Mouse (Mus musculus): ENCODE measurements at regions not wholly inside any gene's neighbourhood (a gene's known extent, or its start where the extent isn't known, plus 50 kb on each side); places are given as distances from the start of the nearest gene placed in this dataset.

GRCm38 (mm10) chr2:161416218-161416927 lies 307.5 kb upstream of the Chd6 start:
- WGBS = 80% methylated on average over 13 of the region's 13 CpGs
- no peaks in the 10 kb centered on the region for H3K9me3 ChIP-seq (replicated peaks; ENCODE audit: control insufficient read depth, low read length)
- no peaks in the 10 kb centered on the region for H3K4me1 ChIP-seq (ENCODE audit: control insufficient read depth, insufficient read depth, low read length)
- no peak overlapping the region for H3K9ac ChIP-seq (ENCODE audit: low read length)
- no peak overlapping the region for H3K4me3 ChIP-seq (replicated peaks; ENCODE audit: low read length)
- H3K4me2 ChIP-seq (ENCODE audit: low read depth, low read length) = no peak overlapping the region
- H3K27ac ChIP-seq (ENCODE audit: low read length) = no peak overlapping the region
- ATAC-seq (ENCODE audit: insufficient read depth, low FRiP score) = no peak
- no peaks in the 10 kb centered on the region for H3K36me3 ChIP-seq (ENCODE audit: control insufficient read depth, insufficient read depth, low read length)
- H3K27me3 ChIP-seq (ENCODE audit: control insufficient read depth, insufficient read depth, low read length) = no peaks in the 10 kb centered on the region

DNA sequence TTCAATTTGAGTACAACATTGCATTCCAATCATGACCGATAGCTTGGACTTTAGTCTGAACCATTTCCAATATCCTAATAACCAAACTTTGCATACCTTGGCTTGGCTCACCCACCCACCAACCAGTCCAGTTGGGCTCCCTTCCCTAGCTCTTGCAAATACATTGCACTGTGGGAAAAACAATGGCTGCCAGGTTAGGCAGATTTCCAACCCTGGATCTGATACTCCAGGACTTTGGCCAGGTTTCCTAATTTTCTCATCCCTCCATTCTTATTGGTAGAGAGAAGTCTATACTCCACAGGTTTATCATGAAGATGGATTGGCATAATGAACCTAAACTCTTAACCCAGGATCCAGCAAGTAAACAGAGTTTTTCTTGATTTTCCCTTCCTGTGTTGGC lies 299.4 kb upstream of the Chd6 start:
- 95% methylated on average over 1 of the region's 1 CpGs for WGBS
- ATAC-seq (ENCODE audit: insufficient read depth, low FRiP score) = no peak
- no peak overlapping the region for H3K4me2 ChIP-seq (ENCODE audit: low read depth, low read length)

GRCm38 (mm10) chr2:161405847-161406384 lies 297.0 kb upstream of the Chd6 start:
- no peak overlapping the region for H3K4me3 ChIP-seq (replicated peaks; ENCODE audit: low read length)
- no peak overlapping the region for H3K9ac ChIP-seq (ENCODE audit: low read length)
- H3K27ac ChIP-seq (ENCODE audit: low read length) = no peak overlapping the region
- ATAC-seq (ENCODE audit: insufficient read depth, low FRiP score) = no peak
- no peaks in the 10 kb centered on the region for H3K4me1 ChIP-seq (ENCODE audit: control insufficient read depth, insufficient read depth, low read length)
- H3K27me3 ChIP-seq (ENCODE audit: control insufficient read depth, insufficient read depth, low read length) = no peaks in the 10 kb centered on the region
- no peaks in the 10 kb centered on the region for H3K36me3 ChIP-seq (ENCODE audit: control insufficient read depth, insufficient read depth, low read length)
- 47% methylated on average over 1 of the region's 1 CpGs for WGBS
- H3K9me3 ChIP-seq (replicated peaks; ENCODE audit: control insufficient read depth, low read length) = no peaks in the 10 kb centered on the region
- H3K4me2 ChIP-seq (ENCODE audit: low read depth, low read length) = no peak overlapping the region

More for the DNA sequence above, 299.4 kb upstream of the Chd6 start:
- no peaks in the 10 kb centered on the region for H3K4me1 ChIP-seq (ENCODE audit: control insufficient read depth, insufficient read depth, low read length)
- H3K9me3 ChIP-seq (replicated peaks; ENCODE audit: control insufficient read depth, low read length) = no peaks in the 10 kb centered on the region
- no peak overlapping the region for H3K9ac ChIP-seq (ENCODE audit: low read length)
- no peaks in the 10 kb centered on the region for H3K27me3 ChIP-seq (ENCODE audit: control insufficient read depth, insufficient read depth, low read length)
- H3K4me3 ChIP-seq (replicated peaks; ENCODE audit: low read length) = no peak overlapping the region
- H3K27ac ChIP-seq (ENCODE audit: low read length) = no peak overlapping the region
- no peaks in the 10 kb centered on the region for H3K36me3 ChIP-seq (ENCODE audit: control insufficient read depth, insufficient read depth, low read length)

DNA sequence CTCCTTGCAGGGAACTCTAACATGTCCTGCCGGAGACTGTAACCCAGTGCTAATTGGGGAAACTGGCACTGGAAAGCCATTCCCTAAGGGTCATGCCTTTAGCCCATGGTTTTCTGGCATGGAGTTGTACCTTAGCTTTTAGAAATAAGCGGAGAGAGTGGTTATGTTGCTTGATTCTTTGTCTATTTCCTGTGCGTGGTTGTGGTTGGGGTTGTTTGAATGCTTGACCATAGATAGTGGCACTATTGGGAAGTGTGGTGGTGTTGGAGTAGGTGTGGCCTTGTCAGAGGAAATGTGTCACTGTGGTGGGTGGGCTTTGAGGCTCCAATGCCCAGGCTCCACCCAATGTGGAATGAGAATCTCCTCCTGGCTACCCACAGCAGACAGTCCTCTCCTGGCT lies 289.2 kb upstream of the Chd6 start:
- Histone ChIP-seq H3K9me3 (replicated peaks; ENCODE audit: control insufficient read depth, low read length) (no peaks in the 10 kb centered on the region), H3K36me3 (ENCODE audit: control insufficient read depth, insufficient read depth, low read length) (no peaks in the 10 kb centered on the region), H3K27me3 (ENCODE audit: control insufficient read depth, insufficient read depth, low read length) (no peaks in the 10 kb centered on the region), H3K27ac (ENCODE audit: low read length) (no peak overlapping the region), H3K4me1 (ENCODE audit: control insufficient read depth, insufficient read depth, low read length) (no peaks in the 10 kb centered on the region), H3K4me3 (replicated peaks; ENCODE audit: low read length) (no peak overlapping the region), H3K4me2 (ENCODE audit: low read depth, low read length) (no peak overlapping the region), H3K9ac (ENCODE audit: low read length) (no peak overlapping the region)
- no peak for ATAC-seq (ENCODE audit: insufficient read depth, low FRiP score)
- 84% methylated on average over 3 of the region's 3 CpGs for WGBS

- 68% methylated on average over 15 of the region's 15 CpGs for WGBS
- H3K27ac ChIP-seq (ENCODE audit: low read length) = no peak overlapping the region
- no peaks in the 10 kb centered on the region for H3K27me3 ChIP-seq (ENCODE audit: control insufficient read depth, insufficient read depth, low read length)
- H3K4me3 ChIP-seq (replicated peaks; ENCODE audit: low read length) = no peak overlapping the region
- no peak for ATAC-seq (ENCODE audit: insufficient read depth, low FRiP score)
- H3K9me3 ChIP-seq (replicated peaks; ENCODE audit: control insufficient read depth, low read length) = no peaks in the 10 kb centered on the region
- H3K9ac ChIP-seq (ENCODE audit: low read length) = no peak overlapping the region
- no peaks in the 10 kb centered on the region for H3K4me1 ChIP-seq (ENCODE audit: control insufficient read depth, insufficient read depth, low read length)
- no peaks in the 10 kb centered on the region for H3K36me3 ChIP-seq (ENCODE audit: control insufficient read depth, insufficient read depth, low read length)
- no peak overlapping the region for H3K4me2 ChIP-seq (ENCODE audit: low read depth, low read length)
These were observed 282.2 kb upstream of the Chd6 start for GRCm38 (mm10) chr2:161390954-161391690.

DNA sequence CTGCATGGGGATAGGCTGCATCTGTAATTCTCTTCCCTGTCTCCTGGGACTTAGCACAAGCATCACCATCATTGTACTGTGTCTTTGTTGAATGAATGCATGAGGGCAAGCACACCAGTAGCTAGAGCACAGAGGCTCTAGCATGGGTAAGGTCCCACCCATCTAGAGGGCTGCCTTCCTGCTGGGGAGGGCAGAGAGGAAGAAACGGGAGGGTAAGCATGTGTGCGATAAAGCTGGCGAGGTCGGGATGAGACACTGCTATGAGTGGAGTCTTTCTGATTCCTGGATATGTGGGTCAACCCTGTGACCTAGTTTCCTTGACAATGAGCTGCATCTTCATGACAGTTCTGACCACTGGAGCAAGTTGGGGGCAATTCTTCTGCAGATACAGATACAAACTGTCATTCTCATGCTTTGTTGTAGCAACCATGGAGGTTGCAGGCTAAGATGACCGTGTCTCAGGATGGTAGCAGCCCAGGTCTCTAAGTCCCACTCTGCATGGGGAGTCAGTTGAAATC lies 280.5 kb upstream of the Chd6 start:
- no peaks in the 10 kb centered on the region for H3K36me3 ChIP-seq (ENCODE audit: control insufficient read depth, insufficient read depth, low read length)
- H3K4me1 ChIP-seq (ENCODE audit: control insufficient read depth, insufficient read depth, low read length) = no peaks in the 10 kb centered on the region
- 79% methylated on average over 5 of the region's 5 CpGs for WGBS
- H3K9ac ChIP-seq (ENCODE audit: low read length) = no peak overlapping the region
- no peak overlapping the region for H3K27ac ChIP-seq (ENCODE audit: low read length)
- no peak overlapping the region for H3K4me2 ChIP-seq (ENCODE audit: low read depth, low read length)
- no peak for ATAC-seq (ENCODE audit: insufficient read depth, low FRiP score)
- H3K9me3 ChIP-seq (replicated peaks; ENCODE audit: control insufficient read depth, low read length) = no peaks in the 10 kb centered on the region
- H3K4me3 ChIP-seq (replicated peaks; ENCODE audit: low read length) = no peak overlapping the region
- H3K27me3 ChIP-seq (ENCODE audit: control insufficient read depth, insufficient read depth, low read length) = no peaks in the 10 kb centered on the region

DNA sequence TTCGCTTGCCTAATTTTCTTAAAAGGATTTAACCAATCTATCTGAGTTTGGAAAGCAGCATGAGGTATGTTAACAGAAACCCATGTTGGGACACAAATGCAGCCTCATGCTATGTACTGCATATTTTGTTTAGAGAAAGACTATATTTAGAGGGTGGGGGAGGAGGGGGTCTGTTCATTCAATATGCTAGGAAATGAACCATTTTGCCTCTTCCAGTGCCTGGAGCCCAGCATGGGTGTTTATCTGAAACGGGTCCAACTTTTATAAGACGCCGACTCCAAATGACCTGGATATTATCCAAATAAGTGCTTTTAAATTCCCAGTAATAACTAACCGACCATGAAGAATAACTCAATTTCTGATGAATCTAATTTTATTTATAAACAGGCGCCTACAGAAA lies 278.2 kb upstream of the Chd6 start:
- no peak overlapping the region for H3K9ac ChIP-seq (ENCODE audit: low read length)
- H3K4me1 ChIP-seq (ENCODE audit: control insufficient read depth, insufficient read depth, low read length) = no peaks in the 10 kb centered on the region
- no peaks in the 10 kb centered on the region for H3K27me3 ChIP-seq (ENCODE audit: control insufficient read depth, insufficient read depth, low read length)
- H3K4me3 ChIP-seq (replicated peaks; ENCODE audit: low read length) = no peak overlapping the region
- H3K4me2 ChIP-seq (ENCODE audit: low read depth, low read length) = no peak overlapping the region
- ATAC-seq (ENCODE audit: insufficient read depth, low FRiP score) = no peak
- H3K27ac ChIP-seq (ENCODE audit: low read length) = no peak overlapping the region
- WGBS = 50% methylated on average over 6 of the region's 6 CpGs
- H3K9me3 ChIP-seq (replicated peaks; ENCODE audit: control insufficient read depth, low read length) = no peaks in the 10 kb centered on the region
- no peaks in the 10 kb centered on the region for H3K36me3 ChIP-seq (ENCODE audit: control insufficient read depth, insufficient read depth, low read length)

- H3K4me3 ChIP-seq (replicated peaks; ENCODE audit: low read length) = no peak overlapping the region
- no peak overlapping the region for H3K9ac ChIP-seq (ENCODE audit: low read length)
- H3K36me3 ChIP-seq (ENCODE audit: control insufficient read depth, insufficient read depth, low read length) = no peaks in the 10 kb centered on the region
- H3K4me2 ChIP-seq (ENCODE audit: low read depth, low read length) = no peak overlapping the region
- H3K27ac ChIP-seq (ENCODE audit: low read length) = no peak overlapping the region
- ATAC-seq (ENCODE audit: insufficient read depth, low FRiP score) = no peak
- WGBS = 77% methylated on average over 3 of the region's 3 CpGs
- no peaks in the 10 kb centered on the region for H3K27me3 ChIP-seq (ENCODE audit: control insufficient read depth, insufficient read depth, low read length)
- H3K9me3 ChIP-seq (replicated peaks; ENCODE audit: control insufficient read depth, low read length) = no peaks in the 10 kb centered on the region
- no peaks in the 10 kb centered on the region; the same call in 1 of the 2 replicates for H3K4me1 ChIP-seq (ENCODE audit: control insufficient read depth, insufficient read depth, low read length)
These were observed 273.5 kb upstream of the Chd6 start for GRCm38 (mm10) chr2:161382411-161382810.

- Histone ChIP-seq H3K27ac (ENCODE audit: low read length) (no peak overlapping the region), H3K9me3 (replicated peaks; ENCODE audit: control insufficient read depth, low read length) (no peaks in the 10 kb centered on the region), H3K9ac (ENCODE audit: low read length) (no peak overlapping the region), H3K4me1 (ENCODE audit: control insufficient read depth, insufficient read depth, low read length) (no peaks in the 10 kb centered on the region; the same call in 1 of the 2 replicates), H3K4me2 (ENCODE audit: low read depth, low read length) (no peak overlapping the region), H3K36me3 (ENCODE audit: control insufficient read depth, insufficient read depth, low read length) (no peaks in the 10 kb centered on the region), H3K27me3 (ENCODE audit: control insufficient read depth, insufficient read depth, low read length) (no peaks in the 10 kb centered on the region), H3K4me3 (replicated peaks; ENCODE audit: low read length) (no peak overlapping the region)
- WGBS = 87% methylated on average over 4 of the region's 4 CpGs
- no peak for ATAC-seq (ENCODE audit: insufficient read depth, low FRiP score)
These were observed 269.4 kb upstream of the Chd6 start for GRCm38 (mm10) chr2:161378313-161378712.
